Mouse (Mus musculus) cortical plate, adult 2 months (tissue): ENCODE results near the gene Ednra. TPM values are rescaled to one million over a fixed set of nuclear protein-coding genes. Genes with fewer than 3 reads are reported as not detected.

ENCODE experiments used
- H3K27ac ChIP-seq: fragments of 200-500 bp; 2 replicates; pipeline ENCODE4 v1.5.1; 2012; ENCODE audit warnings: low read length, control low read depth, inconsistent platforms; ENCODE audit not compliant: insufficient read depth
- H3K4me1 ChIP-seq: fragments of 200-500 bp; 2 replicates; pipeline ENCODE4 v1.6.1; 2011; ENCODE audit warnings: low read length; ENCODE audit not compliant: control insufficient read depth, insufficient read depth
- H3K4me3 ChIP-seq: fragments of 200-500 bp; 2 replicates; pipeline ENCODE4 v1.5.1; 2011; ENCODE audit warnings: mild to moderate bottlenecking, low read length, control low read depth; ENCODE audit not compliant: insufficient read depth
- CTCF ChIP-seq: fragments of 200-500 bp; IDR thresholded peaks from 2 replicates; pipeline ENCODE4 v1.5.1; 2011; ENCODE audit warnings: mild to moderate bottlenecking, control low read depth, low read length; ENCODE audit not compliant: insufficient read depth; ENCODE audit errors: extremely low read depth
- POLR2A ChIP-seq: fragments of 200-500 bp; IDR thresholded peaks from 2 replicates; pipeline ENCODE4 v1.6.1; 2011; ENCODE audit warnings: mild to moderate bottlenecking, low read length, control low read depth; ENCODE audit not compliant: insufficient read depth; ENCODE audit errors: extremely low read depth
- polyA plus RNA-seq: library from polyadenylated mRNA; depleted of rRNA; stranded (reverse); fragments of >200 nt; gene quantifications from 2 replicates; pipeline ENCODE4 v1.2.3, GENCODE M21; 2012; rRNA removed

Ednra gene
- 4.8 and 5.1 TPM in 2 replicates for polyA plus RNA-seq

DNA sequence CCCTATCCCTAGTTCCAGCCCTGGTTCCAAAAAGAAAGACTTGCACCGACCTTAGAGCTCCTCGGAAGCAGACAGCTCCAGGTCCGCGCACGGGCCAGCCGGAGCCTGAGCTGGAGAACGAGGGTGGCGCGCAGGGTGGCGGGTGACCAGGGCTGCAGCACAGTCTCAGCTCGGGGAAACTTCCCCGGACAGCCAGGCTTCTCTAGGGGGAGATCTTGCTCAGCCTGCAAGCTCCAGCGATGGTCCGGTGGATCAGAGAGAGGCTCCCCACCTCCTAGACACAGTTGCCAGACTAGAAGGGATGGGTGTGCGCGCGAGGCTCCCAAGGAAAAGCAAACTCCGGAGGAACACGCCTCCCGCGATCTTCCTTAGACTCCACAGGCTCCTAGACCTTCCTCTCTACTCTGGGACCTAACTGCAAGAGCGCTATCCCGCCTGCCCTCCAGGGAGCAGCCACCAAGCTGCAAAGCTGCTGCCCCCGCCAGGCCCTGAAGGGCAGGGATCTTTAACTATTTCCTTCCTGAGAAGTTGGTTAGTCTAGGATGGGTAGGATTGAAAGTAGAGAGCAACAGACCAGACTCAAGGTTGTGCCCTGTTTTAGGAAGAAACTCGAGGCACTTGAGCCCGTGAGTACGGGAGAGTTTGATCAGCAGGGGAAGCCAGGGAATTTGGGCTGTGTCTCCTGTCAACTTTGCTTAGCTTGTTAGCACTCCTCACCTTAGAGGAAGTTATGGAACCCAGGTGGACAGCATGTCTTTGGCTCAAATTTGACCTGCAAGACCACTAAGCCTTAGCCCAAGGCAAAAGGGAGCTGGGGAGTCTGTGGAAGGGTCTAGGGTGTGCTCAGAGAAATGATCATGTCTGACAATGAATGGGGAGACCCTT, at the start of gene Ednra:
TSS of gene Ednra (minus strand) at position 419 of the 885 bp plus-strand sequence.
- peak within 1 kb of the TSS; percentile 30 for H3K4me3 ChIP-seq
- no peak for TF ChIP-seq POLR2A
- H3K27ac ChIP-seq, result no peak within 1 kb of the TSS
- H3K4me1 ChIP-seq, result no peaks in the 10 kb centered on the region

DNA sequence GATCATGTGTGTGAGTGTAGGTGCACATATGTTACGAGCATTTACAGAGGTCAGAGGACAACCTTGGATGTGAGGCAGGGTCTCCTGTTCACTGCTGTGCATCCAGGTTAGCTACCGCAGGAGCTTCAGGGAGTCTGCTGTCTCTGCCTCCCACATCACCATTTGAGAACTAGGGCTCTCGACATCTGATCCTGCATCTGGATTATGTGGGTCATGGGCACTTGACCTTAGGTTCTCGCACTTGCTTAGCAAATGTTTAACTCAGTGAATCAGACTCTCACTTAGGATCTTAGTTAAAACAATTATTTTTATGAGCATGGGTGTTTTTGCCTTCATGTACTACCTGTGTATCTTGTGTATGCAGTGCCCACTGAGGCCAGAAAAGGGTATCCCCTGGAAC, 49.6 kb upstream of the Ednra start:
- Histone ChIP-seq H3K4me3 (no peak overlapping the region), H3K4me1 (peaks cover 2% of the 10 kb centered on the region; the same call in 1 of the 2 replicates), H3K27ac (no peak overlapping the region)
- TF ChIP-seq CTCF (no peak), POLR2A (no peak)

DNA sequence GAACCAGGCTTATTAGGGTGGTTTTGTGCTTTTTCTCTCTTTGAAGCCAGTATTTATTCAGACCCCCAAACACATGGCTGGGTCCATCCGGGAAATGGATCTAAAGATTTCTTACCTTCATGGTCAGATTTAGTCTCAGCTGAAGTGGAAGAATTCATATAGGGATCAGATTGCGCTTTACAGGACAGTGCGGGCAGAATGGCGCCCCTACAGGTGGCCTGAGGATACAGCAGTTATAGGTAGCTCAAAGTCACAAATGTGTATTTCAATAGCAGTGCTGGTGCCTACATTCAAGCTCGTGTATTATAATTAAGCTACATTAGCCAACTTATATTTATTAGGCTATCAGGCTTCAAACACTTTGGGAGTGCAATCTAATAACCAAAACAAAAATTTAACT, 49.0 kb upstream of the Ednra start:
- Histone ChIP-seq H3K4me3 (no peak overlapping the region), H3K27ac (no peak overlapping the region), H3K4me1 (peaks cover 2% of the 10 kb centered on the region; the same call in 1 of the 2 replicates)
- TF ChIP-seq CTCF (no peak), POLR2A (no peak)

DNA sequence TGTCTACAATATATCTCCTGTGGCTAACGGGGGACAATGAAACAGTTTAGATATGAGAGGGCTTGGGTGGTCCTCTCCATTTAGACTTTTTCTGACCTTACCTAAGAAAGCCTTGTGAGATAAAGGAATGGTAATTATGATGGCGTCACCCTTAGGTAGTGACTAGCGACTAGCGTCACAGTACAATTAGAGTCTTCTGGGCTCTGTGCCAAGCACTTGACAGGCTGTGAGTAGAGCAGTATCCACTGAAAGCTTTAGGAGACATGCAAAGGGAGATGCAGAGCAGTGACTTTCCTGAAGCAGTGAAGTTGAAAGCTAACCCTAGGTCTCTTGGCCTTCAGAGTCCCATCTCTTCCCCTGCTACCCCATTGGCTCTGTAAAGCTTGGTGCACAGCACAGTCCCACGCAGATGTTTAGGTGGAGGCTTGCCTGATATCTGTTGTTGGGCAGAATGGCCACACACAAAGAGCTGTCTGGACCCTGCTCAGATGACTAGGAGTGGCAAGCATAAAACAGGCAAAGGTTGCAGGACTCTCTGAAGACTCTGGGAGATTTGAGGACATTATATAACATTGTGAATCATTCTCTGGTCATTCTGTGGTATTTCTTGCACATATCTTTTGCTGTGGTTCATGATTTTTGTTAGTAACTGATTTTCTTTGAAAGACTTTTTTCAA, 48.1 kb upstream of the Ednra start:
- Histone ChIP-seq H3K4me1 (peaks cover 2% of the 10 kb centered on the region; the same call in 1 of the 2 replicates), H3K4me3 (no peak overlapping the region), H3K27ac (no peak overlapping the region)
- TF ChIP-seq CTCF (no peak), POLR2A (no peak)

DNA sequence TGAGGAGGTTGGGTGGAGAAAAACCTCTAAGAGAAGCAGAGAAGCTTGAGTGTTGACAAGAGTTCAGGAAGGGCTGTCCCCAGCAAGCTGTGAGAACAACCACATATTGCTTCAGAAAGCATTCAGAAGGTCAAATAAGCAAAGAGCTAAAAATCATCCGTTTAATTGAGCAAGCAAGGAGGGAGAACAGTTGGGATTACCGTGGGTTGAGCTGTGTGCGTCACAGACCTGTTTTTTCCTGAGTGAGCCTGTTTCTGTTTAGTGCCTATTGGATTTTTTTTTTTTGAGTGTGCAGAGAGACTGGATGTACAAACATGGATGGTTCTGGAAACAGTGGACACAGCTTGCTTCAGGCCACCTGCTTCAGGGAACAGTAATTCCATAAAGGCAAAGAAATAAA, 46.7 kb upstream of the Ednra start:
- H3K4me1 ChIP-seq, result peaks cover 2% of the 10 kb centered on the region; the same call in 1 of the 2 replicates
- no peak overlapping the region for H3K27ac ChIP-seq
- no peak for TF ChIP-seq CTCF
- TF ChIP-seq POLR2A, result no peak
- H3K4me3 ChIP-seq, result no peak overlapping the region

DNA sequence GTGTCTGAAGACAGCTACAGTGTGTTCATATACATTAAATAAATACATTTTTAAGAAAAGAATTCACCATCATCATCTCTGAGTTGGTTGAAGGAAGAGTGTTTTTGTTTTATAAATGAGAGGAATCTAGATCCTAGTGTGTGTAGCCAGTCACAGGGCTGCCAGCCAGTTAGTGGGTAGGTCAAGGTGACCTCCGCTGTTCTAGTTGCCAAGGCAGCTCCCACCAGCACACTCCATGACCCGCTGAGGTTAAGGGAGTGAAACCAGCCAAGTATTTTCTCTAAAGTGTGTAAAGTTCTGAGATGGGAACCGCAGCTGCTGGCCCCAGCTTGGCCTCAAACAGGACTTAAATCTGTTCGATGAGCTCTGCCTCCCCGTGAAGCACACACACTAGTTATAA, 44.7 kb upstream of the Ednra start:
- TF ChIP-seq CTCF (no peak), POLR2A (no peak)
- Histone ChIP-seq H3K4me3 (no peak overlapping the region), H3K27ac (no peak overlapping the region), H3K4me1 (peaks cover 2% of the 10 kb centered on the region; the same call in 1 of the 2 replicates)

DNA sequence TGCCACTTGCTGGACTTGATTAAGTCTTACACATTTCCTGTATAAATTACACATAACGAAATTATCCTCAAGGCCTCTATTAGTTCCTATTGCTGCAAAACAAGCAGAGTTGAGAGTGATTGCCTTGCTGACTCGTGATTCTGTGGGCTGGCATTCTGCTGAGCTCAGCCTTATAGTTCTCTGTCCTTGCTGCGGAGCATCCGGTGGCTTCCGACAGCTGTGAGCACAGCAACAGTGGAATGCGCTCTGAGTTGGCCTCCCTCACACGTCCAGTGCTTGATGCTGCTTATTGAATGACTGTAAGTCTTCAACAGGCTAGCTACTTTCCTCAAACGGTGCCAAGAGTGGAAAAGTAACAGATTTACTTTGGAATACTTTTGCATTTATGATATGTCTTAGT, 40.0 kb upstream of the Ednra start:
- no peak for TF ChIP-seq POLR2A
- no peak for TF ChIP-seq CTCF
- H3K27ac ChIP-seq, result no peak overlapping the region
- H3K4me3 ChIP-seq, result no peak overlapping the region
- no peaks in the 10 kb centered on the region for H3K4me1 ChIP-seq

DNA sequence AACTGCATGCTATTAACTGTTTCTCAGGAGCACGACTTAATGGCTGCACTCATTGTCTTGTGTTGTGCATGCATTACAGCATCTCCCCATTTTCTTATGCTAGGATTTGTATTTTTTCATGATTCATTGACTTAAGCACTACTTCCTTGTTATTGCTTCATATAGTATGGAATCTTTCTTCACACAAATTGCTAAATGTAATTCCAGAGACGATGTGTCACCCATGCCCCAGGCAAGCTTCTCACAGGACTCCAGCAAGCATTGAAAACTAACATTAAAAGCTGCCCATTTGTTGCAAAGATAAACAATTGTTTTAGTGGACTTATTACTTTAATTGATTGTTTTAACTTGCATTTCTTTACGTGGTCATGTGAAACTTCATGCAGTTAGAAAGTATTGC, 38.7 kb upstream of the Ednra start:
- no peak overlapping the region for H3K27ac ChIP-seq
- no peak for TF ChIP-seq CTCF
- TF ChIP-seq POLR2A, result no peak
- no peak overlapping the region for H3K4me3 ChIP-seq
- no peaks in the 10 kb centered on the region for H3K4me1 ChIP-seq

DNA sequence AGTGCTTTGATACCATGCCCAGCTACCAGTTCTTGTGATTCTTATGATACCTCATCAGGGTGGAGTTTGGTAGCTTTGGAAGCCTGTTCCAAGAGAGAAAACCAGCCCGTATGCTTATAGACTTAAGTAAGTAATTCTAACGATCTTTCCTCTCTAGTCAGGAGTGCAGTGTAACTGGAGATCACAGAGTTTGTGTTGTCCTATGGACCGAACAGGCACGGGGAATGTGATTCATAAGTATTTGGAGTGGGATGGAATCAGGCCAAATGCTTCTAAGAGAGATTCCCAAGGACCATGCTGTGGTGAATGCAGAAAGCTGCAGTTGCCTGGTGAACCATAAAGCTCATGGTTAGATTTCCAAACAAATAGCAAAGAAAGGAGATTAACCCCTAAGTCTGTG, 31.2 kb upstream of the Ednra start:
- Histone ChIP-seq H3K4me1 (no peaks in the 10 kb centered on the region), H3K27ac (no peak overlapping the region)
- no peak for TF ChIP-seq CTCF

DNA sequence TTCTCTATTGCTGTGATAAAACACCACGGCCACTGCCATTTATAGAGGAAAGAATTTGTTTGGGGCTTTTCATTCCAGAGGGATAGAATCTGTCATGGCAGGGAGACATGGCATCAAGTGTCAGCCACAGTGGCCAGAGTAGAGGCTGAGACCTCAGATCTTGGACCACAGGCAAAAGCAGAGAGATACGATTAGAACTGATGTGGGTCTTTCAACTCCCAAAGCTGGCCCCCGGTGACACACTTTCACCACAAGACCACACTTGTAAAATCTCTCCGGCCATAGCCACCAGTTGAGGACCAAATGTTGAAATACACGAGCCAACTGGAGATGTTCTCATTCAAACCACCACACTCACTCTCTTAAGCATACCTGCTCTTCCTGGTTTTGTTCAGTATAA, 29.5 kb upstream of the Ednra start:
- H3K4me1 ChIP-seq, result no peaks in the 10 kb centered on the region
- H3K27ac ChIP-seq, result no peak overlapping the region
- H3K4me3 ChIP-seq, result no peak overlapping the region
- no peak for TF ChIP-seq POLR2A

More for the DNA sequence above, 31.2 kb upstream of the Ednra start:
- H3K4me3 ChIP-seq, result no peak overlapping the region
